Mouse (Mus musculus) cerebellum, adult 2 months (tissue): ENCODE data around the gene Mpnd.

Source experiments
- CTCF ChIP-seq: fragments of 200-500 bp; IDR thresholded peaks from 2 replicates; pipeline ENCODE4 v1.5.1; 2011; ENCODE audit warnings: low read depth, mild to moderate bottlenecking, control low read depth, low read length, moderate library complexity, borderline replicate concordance; ENCODE audit not compliant: insufficient read depth
- POLR2A ChIP-seq: fragments of 200-500 bp; IDR thresholded peaks from 2 replicates; pipeline ENCODE4 v1.6.1; 2011; ENCODE audit warnings: low read length, control low read depth, borderline replicate concordance; ENCODE audit not compliant: insufficient read depth

DNA sequence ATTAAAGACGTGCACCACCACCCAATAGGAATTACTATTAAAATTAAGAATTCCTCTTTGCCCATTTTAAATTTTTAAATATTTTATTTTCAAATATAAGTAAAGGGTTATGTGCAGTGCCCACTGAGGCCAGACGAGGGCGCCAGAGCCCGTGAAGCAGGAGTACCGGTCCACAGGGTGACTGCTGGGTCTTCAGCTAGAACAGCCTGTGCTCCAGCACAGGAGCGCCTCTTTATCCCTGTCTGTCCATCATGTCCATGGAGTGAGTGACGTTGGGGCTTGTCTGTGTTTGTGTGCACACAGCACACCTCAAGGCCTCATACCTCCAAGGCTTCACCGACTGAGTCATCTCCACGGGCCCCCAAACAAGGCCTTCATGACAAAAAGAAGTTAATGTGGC is 48.3 kb upstream of the Mpnd start:
- peak; percentile 85 for TF ChIP-seq CTCF
- TF ChIP-seq POLR2A, result no peak
